Mouse (Mus musculus): ENCODE results near the gene Pigt. TPM values are rescaled to one million over a fixed set of nuclear protein-coding genes. Genes with fewer than 3 reads are reported as not detected.

Pigt gene
- polyA plus RNA-seq, 1 experiment from 2014 or later, result 109 TPM

- DNase-seq (ENCODE audit: low spot score) (no peak), ATAC-seq (ENCODE audit: low FRiP score) (no peak)
- no peaks in the 10 kb centered on the region for H3K36me3 ChIP-seq (replicated peaks; ENCODE audit: control insufficient read depth, insufficient read depth)
- H3K4me1 ChIP-seq (replicated peaks; ENCODE audit: control insufficient read depth, insufficient read depth, low read length), result 0 out of 2 replicates have a peak, but pooled peaks cover 7% of the 10 kb centered on the region
- H3K9me3 ChIP-seq (ENCODE audit: control insufficient read depth, low read length), result no peaks in the 10 kb centered on the region
- WGBS, result 14% methylated on average over 10 of the region's 10 CpGs
- H3K4me2 ChIP-seq (replicated peaks), result no peak overlapping the region
- no peak overlapping the region for H3K4me3 ChIP-seq (replicated peaks; ENCODE audit: low read length)
- no peak overlapping the region for H3K27ac ChIP-seq
- H3K27me3 ChIP-seq (ENCODE audit: control insufficient read depth, insufficient read depth, low read length), result no peaks in the 10 kb centered on the region
- peak overlapping the region; percentile 31; the same call in 1 of the 2 replicates for H3K9ac ChIP-seq
Observed at GRCm38 (mm10) chr2:164549963-164550894, 52.9 kb downstream of the Pigt start.

- no peak overlapping the region for H3K4me3 ChIP-seq (replicated peaks; ENCODE audit: low read length)
- no peak for ATAC-seq (ENCODE audit: low FRiP score)
- WGBS, result 92% methylated on average over 2 of the region's 2 CpGs
- H3K27me3 ChIP-seq (ENCODE audit: control insufficient read depth, insufficient read depth, low read length), result no peaks in the 10 kb centered on the region
- no peak overlapping the region for H3K9ac ChIP-seq
- H3K9me3 ChIP-seq (ENCODE audit: control insufficient read depth, low read length), result no peaks in the 10 kb centered on the region
- DNase-seq (ENCODE audit: low spot score), result no peak
- H3K27ac ChIP-seq, result no peak overlapping the region
- H3K4me1 ChIP-seq (replicated peaks; ENCODE audit: control insufficient read depth, insufficient read depth, low read length), result 0 out of 2 replicates have a peak, but pooled peaks cover 7% of the 10 kb centered on the region
- no peak overlapping the region for H3K4me2 ChIP-seq (replicated peaks)
- H3K36me3 ChIP-seq (replicated peaks; ENCODE audit: control insufficient read depth, insufficient read depth), result no peaks in the 10 kb centered on the region
Observed at GRCm38 (mm10) chr2:164550895-164551269, 53.6 kb downstream of the Pigt start.

- no peak for ATAC-seq (ENCODE audit: low FRiP score)
- no peaks in the 10 kb centered on the region for H3K9me3 ChIP-seq (ENCODE audit: control insufficient read depth, low read length)
- H3K4me2 ChIP-seq (replicated peaks), result no peak overlapping the region
- H3K27me3 ChIP-seq (ENCODE audit: control insufficient read depth, insufficient read depth, low read length), result no peaks in the 10 kb centered on the region
- H3K36me3 ChIP-seq (replicated peaks; ENCODE audit: control insufficient read depth, insufficient read depth), result no peaks in the 10 kb centered on the region
- DNase-seq (ENCODE audit: low spot score), result no peak
- H3K9ac ChIP-seq, result no peak overlapping the region
- H3K4me1 ChIP-seq (replicated peaks; ENCODE audit: control insufficient read depth, insufficient read depth, low read length), result 0 out of 2 replicates have a peak, but pooled peaks cover 7% of the 10 kb centered on the region
- no peak overlapping the region for H3K27ac ChIP-seq
- 91% methylated on average over 9 of the region's 9 CpGs for WGBS
- H3K4me3 ChIP-seq (replicated peaks; ENCODE audit: low read length), result no peak overlapping the region
Observed at GRCm38 (mm10) chr2:164551502-164551901, 54.2 kb downstream of the Pigt start.

Other genes with a start within 250 kb of the Pigt start
- not detected in 2 replicates for gene Svs3b, start 240.9 kb upstream of the Pigt start, polyA plus RNA-seq (2014; fragmentation: Nextera tagmentation; extraction: Ambion mirVana)
- gene Svs4, start 219.1 kb upstream of the Pigt start, polyA plus RNA-seq (2014; fragmentation: Nextera tagmentation; extraction: Ambion mirVana), result not detected in 2 replicates
- not detected in 2 replicates for gene Svs3a, start 208.3 kb upstream of the Pigt start, polyA plus RNA-seq (2014; fragmentation: Nextera tagmentation; extraction: Ambion mirVana)
- gene Svs6, start 180.8 kb upstream of the Pigt start, polyA plus RNA-seq (2014; fragmentation: Nextera tagmentation; extraction: Ambion mirVana), result not detected in 2 replicates
- gene Svs5, start 164.8 kb upstream of the Pigt start, polyA plus RNA-seq (2014; fragmentation: Nextera tagmentation; extraction: Ambion mirVana), result not detected in 2 replicates
- gene Slpi, start 108.4 kb upstream of the Pigt start, polyA plus RNA-seq (2014; fragmentation: Nextera tagmentation; extraction: Ambion mirVana), result 0.33 and 0.62 TPM in 2 replicates
- 0.04 and 0.15 TPM in 2 replicates for gene Rbpjl, start 94.4 kb upstream of the Pigt start, polyA plus RNA-seq (2014; fragmentation: Nextera tagmentation; extraction: Ambion mirVana)
- gene Matn4, start 92.4 kb upstream of the Pigt start, polyA plus RNA-seq (2014; fragmentation: Nextera tagmentation; extraction: Ambion mirVana), result 0.44 and 0.75 TPM in 2 replicates
- 6.8 and 9.3 TPM in 2 replicates for gene Sdc4, start 53.6 kb upstream of the Pigt start, polyA plus RNA-seq (2014; fragmentation: Nextera tagmentation; extraction: Ambion mirVana)
- 87.1 and 92.6 TPM in 2 replicates for gene Sys1, start 40.6 kb upstream of the Pigt start, polyA plus RNA-seq (2014; fragmentation: Nextera tagmentation; extraction: Ambion mirVana)
- gene Gm20458, start 36.6 kb upstream of the Pigt start, polyA plus RNA-seq (2014; fragmentation: Nextera tagmentation; extraction: Ambion mirVana), result 8.6 and 10.0 TPM in 2 replicates
- gene Trp53tg5, start 23.8 kb upstream of the Pigt start, polyA plus RNA-seq (2014; fragmentation: Nextera tagmentation; extraction: Ambion mirVana), result 0.28 TPM in 1 of 2 replicates, not detected in the other
- gene Dbndd2, start 11.4 kb upstream of the Pigt start, polyA plus RNA-seq (2014; fragmentation: Nextera tagmentation; extraction: Ambion mirVana), result 13.8 and 14.4 TPM in 2 replicates
- gene Wfdc2, start 64.9 kb downstream of the Pigt start, polyA plus RNA-seq (2014; fragmentation: Nextera tagmentation; extraction: Ambion mirVana), result 2.4 and 4.0 TPM in 2 replicates
- gene Spint3, start 75.9 kb downstream of the Pigt start, polyA plus RNA-seq (2014; fragmentation: Nextera tagmentation; extraction: Ambion mirVana), result not detected in 2 replicates
- 0.25 TPM in 1 of 2 replicates, not detected in the other for gene Wfdc6a, start 87.9 kb downstream of the Pigt start, polyA plus RNA-seq (2014; fragmentation: Nextera tagmentation; extraction: Ambion mirVana)
- not detected in 2 replicates for gene Eppin, start 96.1 kb downstream of the Pigt start, polyA plus RNA-seq (2014; fragmentation: Nextera tagmentation; extraction: Ambion mirVana)
- not detected in 2 replicates for gene Wfdc6b, start 116.0 kb downstream of the Pigt start, polyA plus RNA-seq (2014; fragmentation: Nextera tagmentation; extraction: Ambion mirVana)
- not detected in 2 replicates for gene Wfdc8, start 116.1 kb downstream of the Pigt start, polyA plus RNA-seq (2014; fragmentation: Nextera tagmentation; extraction: Ambion mirVana)
- not detected in 2 replicates for gene Wfdc16, start 141.3 kb downstream of the Pigt start, polyA plus RNA-seq (2014; fragmentation: Nextera tagmentation; extraction: Ambion mirVana)
- gene Wfdc10, start 158.5 kb downstream of the Pigt start, polyA plus RNA-seq (2014; fragmentation: Nextera tagmentation; extraction: Ambion mirVana), result not detected in 2 replicates
- gene Wfdc9, start 159.1 kb downstream of the Pigt start, polyA plus RNA-seq (2014; fragmentation: Nextera tagmentation; extraction: Ambion mirVana), result not detected in 2 replicates
- gene Wfdc11, start 176.6 kb downstream of the Pigt start, polyA plus RNA-seq (2014; fragmentation: Nextera tagmentation; extraction: Ambion mirVana), result not detected in 2 replicates
- gene Wfdc13, start 187.6 kb downstream of the Pigt start, polyA plus RNA-seq (2014; fragmentation: Nextera tagmentation; extraction: Ambion mirVana), result 0.26 TPM in 1 of 2 replicates, not detected in the other
- not detected in 2 replicates for gene Spint4, start 201.0 kb downstream of the Pigt start, polyA plus RNA-seq (2014; fragmentation: Nextera tagmentation; extraction: Ambion mirVana)
- not detected in 2 replicates for gene Spint5, start 217.8 kb downstream of the Pigt start, polyA plus RNA-seq (2014; fragmentation: Nextera tagmentation; extraction: Ambion mirVana)
- 0.78 and 1.4 TPM in 2 replicates for gene Wfdc3, start 248.4 kb downstream of the Pigt start, polyA plus RNA-seq (2014; fragmentation: Nextera tagmentation; extraction: Ambion mirVana)
- gene Dnttip1, start 248.5 kb downstream of the Pigt start, polyA plus RNA-seq (2014; fragmentation: Nextera tagmentation; extraction: Ambion mirVana), result 46.6 and 50.3 TPM in 2 replicates